Mouse (Mus musculus): ENCODE data around the gene Pmfbp1. TPM values are rescaled to one million over a fixed set of nuclear protein-coding genes. Genes with fewer than 3 reads are reported as not detected.
"Not testable (repeated sequence)": the region's sequence is repeated elsewhere in the genome, so short reads cannot be mapped to it uniquely, and the experiment has no call there.

The Pmfbp1 gene
- 0.58 and 0.61 TPM in 2 replicates for polyA plus RNA-seq (2014; fragmentation: Nextera tagmentation; extraction: Ambion mirVana)

DNA sequence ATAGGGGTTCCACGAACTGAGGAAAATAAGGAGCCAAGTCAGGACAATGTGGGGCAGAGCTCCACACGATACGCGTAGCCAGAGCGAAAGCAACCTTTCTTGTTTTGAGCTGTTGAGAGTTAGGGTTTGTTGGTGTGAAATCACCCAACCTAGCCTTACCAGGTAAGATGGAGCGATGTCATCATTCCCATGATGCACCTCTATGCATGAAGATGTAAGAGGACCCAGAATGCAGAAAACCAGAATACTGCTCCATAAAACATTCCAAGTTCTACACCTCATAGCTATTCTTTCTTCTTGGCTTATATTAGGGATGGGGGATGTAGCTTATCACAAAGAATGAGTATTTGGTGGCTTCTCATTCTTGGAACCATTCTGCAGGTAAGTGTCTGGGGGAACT is at the start of gene Pmfbp1:
TSS of gene Pmfbp1 (plus strand) at position 301 of the 400 bp plus-strand sequence.
- 96% methylated on average over 6 of the region's 6 CpGs for WGBS
- H3K9me3 ChIP-seq (replicated peaks; ENCODE audit: control insufficient read depth, low read length): no peaks in the 10 kb centered on the region
- no peak within 1 kb of the TSS for H3K9ac ChIP-seq (ENCODE audit: low read length)
- 0 out of 2 replicates have a peak, but pooled peaks cover 3% of the 10 kb centered on the region for H3K4me1 ChIP-seq (ENCODE audit: control insufficient read depth, insufficient read depth, low read length)
- H3K4me2 ChIP-seq (ENCODE audit: low read length): no peak within 1 kb of the TSS
- no peaks in the 10 kb centered on the region for H3K27me3 ChIP-seq (replicated peaks; ENCODE audit: control insufficient read depth, insufficient read depth, low read length)
- ATAC-seq (no peak), DNase-seq (ENCODE audit: low spot score) (no peak)
- no peaks in the 10 kb centered on the region for H3K36me3 ChIP-seq (ENCODE audit: control insufficient read depth, insufficient read depth, low read length)
- no peak within 1 kb of the TSS for H3K4me3 ChIP-seq (ENCODE audit: low read depth, low read length)
- no peak within 1 kb of the TSS for H3K27ac ChIP-seq (ENCODE audit: low read depth, low read length)

DNA sequence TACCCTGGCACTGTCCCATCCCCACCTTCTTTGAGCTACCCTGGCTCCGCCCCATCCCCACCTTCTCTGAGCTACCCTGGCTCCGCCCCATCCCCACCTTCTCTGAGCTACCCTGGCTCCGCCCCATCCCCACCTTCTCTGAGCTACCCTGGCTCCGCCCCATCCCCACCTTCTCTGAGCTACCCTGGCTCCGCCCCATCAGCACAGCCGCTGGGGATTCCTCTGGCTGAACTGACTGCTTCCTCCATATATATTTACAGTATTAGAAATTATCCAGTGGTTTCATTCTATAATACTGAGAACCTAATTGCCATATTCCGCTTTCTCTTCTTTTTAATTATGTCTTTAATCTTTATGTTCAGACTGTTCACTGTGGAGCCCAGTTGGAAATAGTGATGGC is 46.9 kb upstream of the Pmfbp1 start:
- not testable (repeated sequence) for H3K9ac ChIP-seq (ENCODE audit: low read length); H3K4me3 ChIP-seq (ENCODE audit: low read depth, low read length); H3K36me3 ChIP-seq (ENCODE audit: control insufficient read depth, insufficient read depth, low read length); ATAC-seq; H3K27me3 ChIP-seq (replicated peaks; ENCODE audit: control insufficient read depth, insufficient read depth, low read length); H3K4me1 ChIP-seq (ENCODE audit: control insufficient read depth, insufficient read depth, low read length); DNase-seq (ENCODE audit: low spot score); H3K27ac ChIP-seq (ENCODE audit: low read depth, low read length); H3K4me2 ChIP-seq (ENCODE audit: low read length); H3K9me3 ChIP-seq (replicated peaks; ENCODE audit: control insufficient read depth, low read length)
- WGBS: 59% methylated on average over 6 of the region's 7 CpGs

DNA sequence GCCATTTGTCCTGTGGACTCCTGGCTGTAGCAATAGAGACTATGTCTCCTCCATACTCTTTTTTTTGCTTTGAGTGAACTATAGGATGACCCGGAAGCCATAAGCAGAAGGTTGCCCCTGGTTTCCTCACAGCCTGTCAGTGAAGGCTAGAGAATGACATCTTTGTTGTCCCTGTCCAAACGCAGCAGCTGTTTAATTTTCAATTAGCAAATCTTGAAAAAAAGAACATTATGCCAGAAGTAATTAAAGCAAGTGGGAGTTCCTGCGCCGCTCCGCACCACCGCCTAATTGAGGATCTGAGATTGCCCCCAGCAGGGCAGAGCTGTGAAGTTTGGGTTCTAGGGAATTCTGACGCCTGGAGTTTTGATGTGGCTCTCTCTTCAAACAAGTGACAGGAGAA is 42.8 kb upstream of the Pmfbp1 start:
- H3K9me3 ChIP-seq (replicated peaks; ENCODE audit: control insufficient read depth, low read length): no peaks in the 10 kb centered on the region
- no peak overlapping the region for H3K27ac ChIP-seq (ENCODE audit: low read depth, low read length)
- no peaks in the 10 kb centered on the region for H3K27me3 ChIP-seq (replicated peaks; ENCODE audit: control insufficient read depth, insufficient read depth, low read length)
- WGBS: 13% methylated on average over 7 of the region's 7 CpGs
- H3K9ac ChIP-seq (ENCODE audit: low read length): no peak overlapping the region
- no peak overlapping the region for H3K4me3 ChIP-seq (ENCODE audit: low read depth, low read length)
- DNase-seq (ENCODE audit: low spot score) (peak; percentile 77), ATAC-seq (peak; percentile 61)
- no peaks in the 10 kb centered on the region for H3K36me3 ChIP-seq (ENCODE audit: control insufficient read depth, insufficient read depth, low read length)
- no peak overlapping the region for H3K4me2 ChIP-seq (ENCODE audit: low read length)
- no peaks in the 10 kb centered on the region for H3K4me1 ChIP-seq (ENCODE audit: control insufficient read depth, insufficient read depth, low read length)

DNA sequence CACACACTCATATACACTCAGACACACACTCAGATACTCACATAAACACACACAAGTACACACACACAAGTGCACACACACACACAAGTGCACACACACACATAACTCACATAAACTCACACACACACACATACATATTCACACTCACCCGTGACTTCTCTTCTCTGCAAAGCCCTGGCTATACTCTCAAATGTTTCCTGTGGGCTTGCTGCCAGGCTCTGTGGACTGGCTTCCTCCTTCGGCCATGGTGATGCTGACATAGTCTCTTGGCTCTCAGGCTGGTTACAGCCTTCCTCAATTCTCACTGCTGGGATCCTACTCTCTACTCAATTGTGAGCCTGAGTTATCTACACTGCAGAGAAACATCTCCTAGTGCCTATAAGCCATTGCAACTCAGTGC is 38.7 kb upstream of the Pmfbp1 start:
- ATAC-seq (no peak), DNase-seq (ENCODE audit: low spot score) (no peak)
- no peaks in the 10 kb centered on the region for H3K9me3 ChIP-seq (replicated peaks; ENCODE audit: control insufficient read depth, low read length)

DNA sequence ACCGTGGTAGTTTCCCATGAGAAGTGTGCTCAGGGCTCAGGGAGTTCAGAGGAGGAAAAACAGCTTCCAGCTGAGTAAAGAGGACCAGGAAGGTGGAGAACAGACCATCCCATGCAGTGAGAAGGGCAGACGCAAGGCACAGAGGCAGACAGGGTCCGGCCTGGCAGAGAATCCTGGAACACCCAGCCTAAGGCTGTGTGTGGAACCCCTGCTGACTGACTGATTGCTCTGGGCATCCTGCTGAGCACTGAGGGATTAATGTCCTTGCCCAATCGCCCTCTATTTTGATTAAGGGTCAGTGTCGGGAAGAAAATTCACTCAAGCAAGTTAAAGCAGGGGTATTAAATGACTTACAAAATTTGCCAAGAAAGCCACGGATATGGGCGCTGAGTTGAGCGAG is 36.4 kb upstream of the Pmfbp1 start:
- Histone ChIP-seq H3K4me1 (ENCODE audit: control insufficient read depth, insufficient read depth, low read length) (no peaks in the 10 kb centered on the region), H3K9ac (ENCODE audit: low read length) (no peak overlapping the region), H3K4me2 (ENCODE audit: low read length) (no peak overlapping the region), H3K27me3 (replicated peaks; ENCODE audit: control insufficient read depth, insufficient read depth, low read length) (no peaks in the 10 kb centered on the region), H3K9me3 (replicated peaks; ENCODE audit: control insufficient read depth, low read length) (no peaks in the 10 kb centered on the region), H3K4me3 (ENCODE audit: low read depth, low read length) (no peak overlapping the region), H3K27ac (ENCODE audit: low read depth, low read length) (no peak overlapping the region), H3K36me3 (ENCODE audit: control insufficient read depth, insufficient read depth, low read length) (no peaks in the 10 kb centered on the region)
- DNase-seq (ENCODE audit: low spot score) (no peak), ATAC-seq (no peak)
- 49% methylated on average over 8 of the region's 8 CpGs for WGBS

More for the DNA sequence above, 38.7 kb upstream of the Pmfbp1 start:
- WGBS: 81% methylated on average over 2 of the region's 2 CpGs
- Histone ChIP-seq H3K27me3 (replicated peaks; ENCODE audit: control insufficient read depth, insufficient read depth, low read length) (no peaks in the 10 kb centered on the region), H3K4me2 (ENCODE audit: low read length) (no peak overlapping the region), H3K27ac (ENCODE audit: low read depth, low read length) (no peak overlapping the region), H3K9ac (ENCODE audit: low read length) (no peak overlapping the region), H3K36me3 (ENCODE audit: control insufficient read depth, insufficient read depth, low read length) (no peaks in the 10 kb centered on the region), H3K4me1 (ENCODE audit: control insufficient read depth, insufficient read depth, low read length) (no peaks in the 10 kb centered on the region), H3K4me3 (ENCODE audit: low read depth, low read length) (no peak overlapping the region)

DNA sequence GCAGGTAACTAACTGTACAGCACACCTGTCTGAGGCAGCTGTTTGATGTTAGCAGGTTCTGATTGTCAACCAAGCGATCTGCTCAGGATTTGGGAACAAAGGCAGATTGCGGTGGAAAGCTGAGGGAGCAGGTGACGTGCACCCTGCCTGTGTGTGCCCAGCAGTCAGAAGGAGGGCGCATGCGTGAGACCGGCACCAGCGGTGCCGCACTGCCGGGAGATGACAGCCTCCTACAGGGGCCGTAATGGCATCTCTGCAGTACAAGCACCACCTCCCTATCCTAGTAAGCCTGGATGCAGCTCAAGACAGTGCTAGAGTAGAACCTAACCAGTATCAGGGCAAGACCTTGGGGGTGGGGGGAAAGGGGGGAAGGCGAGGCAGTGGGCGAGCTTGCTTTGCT is 35.2 kb upstream of the Pmfbp1 start:
- ATAC-seq (no peak), DNase-seq (ENCODE audit: low spot score) (no peak)
- H3K9ac ChIP-seq (ENCODE audit: low read length): no peak overlapping the region
- H3K27ac ChIP-seq (ENCODE audit: low read depth, low read length): no peak overlapping the region
- H3K36me3 ChIP-seq (ENCODE audit: control insufficient read depth, insufficient read depth, low read length): no peaks in the 10 kb centered on the region
- H3K27me3 ChIP-seq (replicated peaks; ENCODE audit: control insufficient read depth, insufficient read depth, low read length): no peaks in the 10 kb centered on the region
- H3K4me1 ChIP-seq (ENCODE audit: control insufficient read depth, insufficient read depth, low read length): peaks cover 7% of the 10 kb centered on the region
- H3K4me3 ChIP-seq (ENCODE audit: low read depth, low read length): no peak overlapping the region
- H3K9me3 ChIP-seq (replicated peaks; ENCODE audit: control insufficient read depth, low read length): no peaks in the 10 kb centered on the region
- H3K4me2 ChIP-seq (ENCODE audit: low read length): no peak overlapping the region
- WGBS: 85% methylated on average over 12 of the region's 12 CpGs

DNA sequence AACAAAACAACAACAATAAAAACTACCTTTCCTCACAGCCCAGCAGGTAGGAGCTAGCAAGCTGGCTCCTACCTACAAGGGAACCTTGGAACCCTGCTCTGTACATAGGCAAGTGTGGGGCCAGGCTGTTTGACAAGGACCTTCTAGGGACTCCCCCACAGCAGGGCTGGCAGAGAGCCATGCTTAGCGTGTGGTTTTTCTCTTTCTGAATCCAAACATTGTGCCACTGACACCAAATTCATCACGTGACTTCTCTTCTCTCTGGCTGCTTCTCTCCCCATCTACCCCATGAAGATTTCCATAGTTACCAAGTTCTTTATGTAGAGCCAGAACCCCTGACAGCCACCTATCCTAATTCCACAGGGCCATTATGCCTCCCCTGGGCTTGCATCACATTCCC is 30.8 kb upstream of the Pmfbp1 start:
- no peak overlapping the region for H3K9ac ChIP-seq (ENCODE audit: low read length)
- DNase-seq (ENCODE audit: low spot score): peak; percentile 69
- H3K4me1 ChIP-seq (ENCODE audit: control insufficient read depth, insufficient read depth, low read length): peaks cover 37% of the 10 kb centered on the region
- H3K4me3 ChIP-seq (ENCODE audit: low read depth, low read length): no peak overlapping the region
- 21% methylated on average over 2 of the region's 2 CpGs for WGBS
- H3K27me3 ChIP-seq (replicated peaks; ENCODE audit: control insufficient read depth, insufficient read depth, low read length): no peaks in the 10 kb centered on the region
- ATAC-seq: no peak
- no peaks in the 10 kb centered on the region for H3K9me3 ChIP-seq (replicated peaks; ENCODE audit: control insufficient read depth, low read length)
- no peak overlapping the region for H3K4me2 ChIP-seq (ENCODE audit: low read length)
- peak overlapping the region; percentile 94 for H3K27ac ChIP-seq (ENCODE audit: low read depth, low read length)
- no peaks in the 10 kb centered on the region for H3K36me3 ChIP-seq (ENCODE audit: control insufficient read depth, insufficient read depth, low read length)

DNA sequence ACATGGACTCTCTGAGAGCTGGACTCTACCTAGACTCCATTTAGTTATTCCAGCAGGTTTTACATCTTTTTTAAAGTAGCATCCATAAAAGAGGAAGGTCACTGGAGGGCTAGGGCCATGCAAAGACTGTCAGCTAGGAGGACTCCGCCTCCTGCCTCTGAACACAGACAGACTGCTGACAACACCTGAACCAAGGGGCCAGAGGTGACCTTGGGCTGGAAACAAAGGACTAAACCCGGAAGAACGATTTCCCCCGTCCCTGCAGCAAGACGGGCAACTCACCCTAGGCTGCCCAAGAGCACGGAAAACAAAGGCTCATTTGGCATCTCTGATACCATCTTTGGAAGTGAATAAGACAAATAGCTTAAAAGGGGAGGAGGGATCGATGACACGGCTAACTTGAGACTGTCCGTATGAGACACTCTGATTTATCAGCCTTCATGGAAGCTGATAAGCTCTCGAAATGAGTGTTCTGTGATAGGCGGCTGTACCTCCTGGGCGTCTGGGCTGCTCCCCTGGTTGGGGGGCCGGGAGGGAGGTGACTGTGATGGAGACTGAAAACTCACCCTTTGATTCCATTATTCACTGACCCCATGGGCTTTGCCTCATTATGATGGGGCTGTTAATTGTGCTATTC is 30.0 kb upstream of the Pmfbp1 start:
- peak; percentile 46 for DNase-seq (ENCODE audit: low spot score)
- peak overlapping the region; percentile 53 for H3K9ac ChIP-seq (ENCODE audit: low read length)
- ATAC-seq: peak; percentile 35
- H3K4me3 ChIP-seq (ENCODE audit: low read depth, low read length): no peak overlapping the region; the same call in 1 of the 2 replicates
- peak overlapping the region; percentile 47 for H3K4me2 ChIP-seq (ENCODE audit: low read length)
- H3K9me3 ChIP-seq (replicated peaks; ENCODE audit: control insufficient read depth, low read length): no peaks in the 10 kb centered on the region
- no peaks in the 10 kb centered on the region for H3K36me3 ChIP-seq (ENCODE audit: control insufficient read depth, insufficient read depth, low read length)
- peak overlapping the region; percentile 94 for H3K27ac ChIP-seq (ENCODE audit: low read depth, low read length)
- no peaks in the 10 kb centered on the region for H3K27me3 ChIP-seq (replicated peaks; ENCODE audit: control insufficient read depth, insufficient read depth, low read length)
- peaks cover 44% of the 10 kb centered on the region for H3K4me1 ChIP-seq (ENCODE audit: control insufficient read depth, insufficient read depth, low read length)
- WGBS: 8% methylated on average over 13 of the region's 13 CpGs

DNA sequence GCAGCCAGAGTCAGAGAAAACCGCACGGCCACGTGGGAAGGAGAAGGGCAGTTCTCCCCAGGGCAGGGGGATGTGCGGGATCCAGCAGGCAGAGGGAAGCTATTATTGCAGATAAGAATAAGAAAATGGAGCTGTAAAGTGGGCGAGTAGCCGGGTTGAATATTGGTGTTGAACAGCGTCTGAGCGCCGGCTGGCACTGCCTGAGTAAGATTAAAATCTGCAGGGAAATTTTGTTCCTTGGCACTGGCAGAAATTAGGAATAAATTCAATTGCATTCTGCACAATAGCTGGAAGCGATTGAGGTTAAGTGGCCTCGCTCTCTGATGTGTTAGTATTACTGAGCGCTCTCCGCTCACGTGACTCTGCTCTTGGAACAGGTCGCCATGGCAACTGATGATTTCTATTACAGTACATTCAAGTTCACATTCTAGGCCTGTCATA is 29.4 kb upstream of the Pmfbp1 start:
- Histone ChIP-seq H3K9me3 (replicated peaks; ENCODE audit: control insufficient read depth, low read length) (no peaks in the 10 kb centered on the region), H3K4me1 (ENCODE audit: control insufficient read depth, insufficient read depth, low read length) (peaks cover 49% of the 10 kb centered on the region), H3K4me3 (ENCODE audit: low read depth, low read length) (peak overlapping the region; percentile 11; the same call in 1 of the 2 replicates), H3K27me3 (replicated peaks; ENCODE audit: control insufficient read depth, insufficient read depth, low read length) (no peaks in the 10 kb centered on the region), H3K27ac (ENCODE audit: low read depth, low read length) (peak overlapping the region; percentile 94), H3K36me3 (ENCODE audit: control insufficient read depth, insufficient read depth, low read length) (no peaks in the 10 kb centered on the region), H3K4me2 (ENCODE audit: low read length) (peak overlapping the region; percentile 47), H3K9ac (ENCODE audit: low read length) (peak overlapping the region; percentile 53)
- ATAC-seq (peak; percentile 88), DNase-seq (ENCODE audit: low spot score) (peak; percentile 97)
- WGBS: 7% methylated on average over 15 of the region's 15 CpGs

All from forebrain, embryonic 14.5 days (tissue).